Mouse (Mus musculus) spleen, adult 2 months (tissue): ENCODE measurements around the gene Gng7.

Experiments used
- CTCF ChIP-seq: fragments of 200-500 bp; IDR thresholded peaks from 2 replicates; pipeline ENCODE4 v1.5.1; 2011; ENCODE audit warnings: mild to moderate bottlenecking, inconsistent platforms; ENCODE audit not compliant: insufficient read depth, insufficient read length, insufficient replicate concordance; ENCODE audit errors: extremely low read depth
- POLR2A ChIP-seq: fragments of 200-500 bp; IDR thresholded peaks from 2 replicates; pipeline ENCODE4 v1.6.1; 2011; ENCODE audit warnings: low read depth, low read length, inconsistent platforms

GRCm38 (mm10) chr10:80904004-80904693, 110.6 kb downstream of the Gng7 start:
- TF ChIP-seq POLR2A = no peak
- no peak for TF ChIP-seq CTCF
